Mouse (Mus musculus): Measurements from ENCODE around the gene Stk10. TPM values are rescaled to one million over a fixed set of nuclear protein-coding genes. Genes with fewer than 3 reads are reported as not detected.
"Not testable (repeated sequence)": the region's sequence is repeated elsewhere in the genome, so short reads cannot be mapped to it uniquely, and the experiment has no call there.

Stk10 gene
- total RNA-seq, 2 experiments from 2014 or later, result 1.9 to 3.8 TPM

- no peak for TF ChIP-seq CTCF (IDR thresholded peaks at IDR 0.05)
- Histone ChIP-seq H3K4me3 (no peak overlapping the region), H3K27ac (peak overlapping the region; percentile 41)
- intact Hi-C loops (cut with DNase I), result no loop called here
- no peak for DNase-seq
Measured at GRCm38 (mm10) chr11:32505091-32505739, 27.9 kb upstream of the Stk10 start.

GRCm38 (mm10) chr11:32510930-32511329 lies 22.2 kb upstream of the Stk10 start:
- DNase-seq, result no peak
- Histone ChIP-seq H3K4me3 (no peak overlapping the region), H3K27ac (no peak overlapping the region)
- intact Hi-C loops (cut with DNase I), result no loop called here
- 0 out of 2 replicates have a peak, but pooled peaks have one; percentile 9 for TF ChIP-seq CTCF (IDR thresholded peaks at IDR 0.05)

- intact Hi-C loops (cut with DNase I), result loop anchor here (5.0 kb wide), 1 partner anchor 58 kb away; the partner anchor contains the start of gene Ubtd2
- H3K4me3 ChIP-seq, H3K27ac ChIP-seq, DNase-seq: not testable (repeated sequence)
- 0 out of 2 replicates have a peak, but pooled peaks have one; percentile 2 for TF ChIP-seq CTCF (IDR thresholded peaks at IDR 0.05)
Measured at GRCm38 (mm10) chr11:32514853-32515252, 18.3 kb upstream of the Stk10 start.

GRCm38 (mm10) chr11:32516091-32516490 lies 17.0 kb upstream of the Stk10 start:
- intact Hi-C loops (cut with DNase I), result loop anchor here (5.0 kb wide), 1 partner anchor 59 kb away; the partner anchor contains the start of gene Ubtd2
- no peak for DNase-seq

GRCm38 (mm10) chr11:32516916-32517712 lies 16.0 kb upstream of the Stk10 start:
- Histone ChIP-seq H3K27ac (peak overlapping the region; percentile 71), H3K4me3 (peak overlapping the region; percentile 19; the same call in 1 of the 2 replicates)
- intact Hi-C loops (cut with DNase I), result loop anchor here (5.0 kb wide), 1 partner anchor 60 kb away; the partner anchor contains the start of gene Ubtd2
- no peak for TF ChIP-seq CTCF (IDR thresholded peaks at IDR 0.05)
- DNase-seq, result peak; percentile 28

More at GRCm38 (mm10) chr11:32516091-32516490, 17.0 kb upstream of the Stk10 start:
- H3K4me3 ChIP-seq, result no peak overlapping the region
- H3K27ac ChIP-seq, result no peak overlapping the region
- no peak for TF ChIP-seq CTCF (IDR thresholded peaks at IDR 0.05)

GRCm38 (mm10) chr11:32518770-32519169 lies 14.3 kb upstream of the Stk10 start:
- TF ChIP-seq CTCF (IDR thresholded peaks at IDR 0.05), result peak; percentile 52
- intact Hi-C loops (cut with DNase I), result loop anchor here (5.0 kb wide), 1 partner anchor 61 kb away; the partner anchor contains the start of gene Ubtd2
- peak overlapping the region; percentile 65 for H3K27ac ChIP-seq
- peak; percentile 86 for DNase-seq
- H3K4me3 ChIP-seq, result no peak overlapping the region

GRCm38 (mm10) chr11:32519354-32519753 lies 13.8 kb upstream of the Stk10 start:
- peak overlapping the region; percentile 65 for H3K27ac ChIP-seq
- TF ChIP-seq CTCF (IDR thresholded peaks at IDR 0.05), result no peak
- no peak for DNase-seq
- intact Hi-C loops (cut with DNase I), result loop anchor here (5.0 kb wide), 1 partner anchor 62 kb away; the partner anchor contains the start of gene Ubtd2
- no peak overlapping the region for H3K4me3 ChIP-seq

- intact Hi-C loops (cut with DNase I), result no loop called here
- no peak for TF ChIP-seq CTCF (IDR thresholded peaks at IDR 0.05)
- peak; percentile 54 for DNase-seq
- H3K4me3 ChIP-seq, result no peak overlapping the region
- H3K27ac ChIP-seq, result peak overlapping the region; percentile 46
Measured at GRCm38 (mm10) chr11:32521246-32521645, 11.9 kb upstream of the Stk10 start.

GRCm38 (mm10) chr11:32524122-32524920 lies 8.8 kb upstream of the Stk10 start:
- no peak for DNase-seq
- intact Hi-C loops (cut with DNase I), result no loop called here
- H3K27ac ChIP-seq, result no peak overlapping the region
- TF ChIP-seq CTCF (IDR thresholded peaks at IDR 0.05), result no peak
- H3K4me3 ChIP-seq, result no peak overlapping the region

- intact Hi-C loops (cut with DNase I), result no loop called here
- DNase-seq, result no peak
- TF ChIP-seq CTCF (IDR thresholded peaks at IDR 0.05), result no peak
- Histone ChIP-seq H3K4me3 (no peak overlapping the region), H3K27ac (no peak overlapping the region)
Measured at GRCm38 (mm10) chr11:32527006-32527405, 6.1 kb upstream of the Stk10 start.

GRCm38 (mm10) chr11:32530151-32530550 lies 3.0 kb upstream of the Stk10 start:
- TF ChIP-seq CTCF (IDR thresholded peaks at IDR 0.05), result peak; percentile 50
- intact Hi-C loops (cut with DNase I), result loop anchor here (5.0 to 10.0 kb wide), 3 partner anchors 57 to 175 kb away; no protein-coding TSS in a partner anchor
- no peak for DNase-seq
- H3K27ac ChIP-seq, result no peak overlapping the region
- no peak overlapping the region for H3K4me3 ChIP-seq
